Comparison of ENCODE assay signal across 19 mouse cellular contexts in the genomic region with DNA sequence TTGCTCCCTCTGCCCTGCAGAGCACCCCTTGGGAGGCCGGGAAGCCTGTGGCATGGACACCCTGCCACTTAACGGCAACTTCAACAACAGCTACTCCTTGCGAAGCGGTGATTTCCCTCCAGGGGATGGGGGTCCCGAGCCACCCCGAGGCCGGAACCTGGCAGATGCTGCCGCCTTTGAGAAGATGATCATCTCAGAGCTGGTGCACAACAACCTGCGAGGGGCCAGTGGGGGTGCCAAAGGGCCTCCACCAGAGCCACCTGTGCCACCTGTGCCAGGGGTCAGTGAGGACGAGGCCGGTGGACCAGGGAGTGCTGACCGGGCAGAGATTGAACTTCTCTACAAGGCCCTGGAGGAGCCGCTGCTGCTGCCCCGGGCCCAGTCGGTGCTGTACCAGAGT. TPM values are rescaled to one million over a fixed set of nuclear protein-coding genes. Genes with fewer than 3 reads are reported as not detected.
DNase-seq lines count a peak whose midpoint lies in the region; ATAC-seq and TF ChIP-seq lines count a peak whose summit lies in the region.
"Had no signal": no experiment of that assay in that cellular context is flagged by ENCODE, and none has a peak within 500 bp of the region (broad histone marks: within the 10 kb centered on the region; RNA-seq: fewer than 3 reads in every experiment).

No protein-coding gene starts in this region.

- ATAC-seq in erythroblast, adult 5-6 weeks (replicated peaks; ENCODE audit: low FRiP score, poor library complexity, severe bottlenecking), result 0 out of 2 replicates have a peak, but pooled peaks have one; percentile 9
- ATAC-seq: inflammation-experienced regulatory T-cells, adult 6 months; intestine, postnatal 0 days had no signal

- peaks cover 83% of the 10 kb centered on the region for H3K36me3 ChIP-seq in E14TG2a.4 (ENCODE audit: insufficient read depth, low read length)

- H3K4me1 ChIP-seq in E14TG2a.4 (replicated peaks; ENCODE audit: low read depth, low read length), result peaks cover 47% of the 10 kb centered on the region
- H3K4me1 ChIP-seq: embryonic facial prominence, embryonic 13.5 days; forebrain, embryonic 10.5 days; hindbrain, embryonic 12.5 days had no signal

- H3K27ac ChIP-seq in left cerebral cortex, adult 2 months, result no peak overlapping the region
- H3K27ac ChIP-seq: embryonic facial prominence, embryonic 13.5 days; forebrain, embryonic 10.5 days; gastrocnemius, adult 2 months; hindbrain, embryonic 12.5 days had no signal

- TF ChIP-seq CTCF in left cerebral cortex, adult 2 months (IDR thresholded peaks at IDR 0.05), result no peak
- no peak for TF ChIP-seq CTCF in E14TG2a.4 (conservative IDR thresholded peaks at IDR 0.05; ENCODE audit: low read length)

- H3K9me3 ChIP-seq in E14TG2a.4 (ENCODE audit: low read length), result no peaks in the 10 kb centered on the region
- H3K9me3 ChIP-seq: embryonic facial prominence, embryonic 13.5 days; forebrain, embryonic 10.5 days; G1E; heart, embryonic 12.5 days; hindbrain, embryonic 12.5 days had no signal

- H3K27me3 ChIP-seq in E14TG2a.4 (ENCODE audit: insufficient read depth, low read length), result peaks cover 1% of the 10 kb centered on the region
- H3K27me3 ChIP-seq: embryonic facial prominence, embryonic 13.5 days; heart, embryonic 12.5 days; hindbrain, embryonic 12.5 days had no signal

- intact Hi-C loops in heart, postnatal 36 days (cut with DNase I), result no loop called here
- intact Hi-C loops in left cerebral cortex, adult 2 months (cut with DNase I), result no loop called here

- no peak overlapping the region for H3K4me3 ChIP-seq in left cerebral cortex, adult 2 months
- 0 out of 2 replicates have a peak overlapping the region, but pooled peaks have one; percentile 13 for H3K4me3 ChIP-seq in E14TG2a.4 (replicated peaks; ENCODE audit: low read length)
- H3K4me3 ChIP-seq: embryonic facial prominence, embryonic 13.5 days; forebrain, embryonic 10.5 days; gastrocnemius, adult 2 months; heart, embryonic 12.5 days; hindbrain, embryonic 12.5 days had no signal

- DNase-seq in heart, adult 11 months, result peak; percentile 88
- no peak for DNase-seq in heart, postnatal 36 days
- DNase-seq in left cerebral cortex, adult 2 months (ENCODE audit: extremely low spot score in 1 of 2, low spot score in 2 of 2), result peak; percentile 11 to 13
- no peak for DNase-seq in left cerebral cortex, adult 18-20 months (ENCODE audit: low spot score in 2 of 2)
- DNase-seq in adrenal gland, postnatal 25 days, result no peak
- DNase-seq: adrenal gland, adult 8-10 months; cerebellum, adult 11 months; gastrocnemius, adult 2 months; gastrocnemius, postnatal 25 days had no signal

RNA-seq across cellular contexts. Expression of gene Gm10644, which starts 16.7 kb away (rescaled TPM):
- total RNA-seq in heart, postnatal 36 days (2021), result under 1 TPM; 0.92 to 0.95 TPM
- under 1 TPM; 0.44 to 0.63 TPM for total RNA-seq in left cerebral cortex, adult 2 months (2021)
- total RNA-seq in left cerebral cortex, adult 18-20 months (2021), result under 1 TPM; 0.53 to 0.66 TPM
- not detected in 2 replicates for total RNA-seq in erythroblast, adult 5-6 weeks (2015; ENCODE audit: low replicate concordance)
- total RNA-seq in erythroblast, adult 5-6 weeks (2017; ENCODE audit: low replicate concordance), result not detected in 2 replicates
- 2.1 and 3.2 TPM in 2 replicates for total RNA-seq in adrenal gland, postnatal 25 days (2021)
- total RNA-seq: granulocyte monocyte progenitor cell, adult 5-6 weeks had no signal

RNA-seq across cellular contexts. Expression of gene Asf1b, which starts 17.0 kb away (rescaled TPM):
- total RNA-seq in heart, postnatal 36 days (2021), result 1 to 10 TPM; 1.2 to 2.4 TPM
- total RNA-seq in left cerebral cortex, adult 2 months (2021), result under 1 TPM; 0.35 to 0.66 TPM
- total RNA-seq in left cerebral cortex, adult 18-20 months (2021), result under 1 TPM; 0.37 to 0.42 TPM
- 23.1 and 32.4 TPM in 2 replicates for total RNA-seq in erythroblast, adult 5-6 weeks (2015; ENCODE audit: low replicate concordance)
- total RNA-seq in erythroblast, adult 5-6 weeks (2017; ENCODE audit: low replicate concordance), result 26.2 and 32.8 TPM in 2 replicates
- total RNA-seq in adrenal gland, postnatal 25 days (2021), result 6.0 and 7.2 TPM in 2 replicates

RNA-seq across cellular contexts. Expression of gene Prkaca, which starts 34.5 kb away (rescaled TPM):
- total RNA-seq in heart, postnatal 36 days (2021), result 100 to 1,000 TPM; 336 to 360 TPM
- total RNA-seq in left cerebral cortex, adult 2 months (2021), result 100 to 1,000 TPM; 236 to 250 TPM
- 100 to 1,000 TPM; 259 to 269 TPM for total RNA-seq in left cerebral cortex, adult 18-20 months (2021)
- 7.5 and 9.8 TPM in 2 replicates for total RNA-seq in erythroblast, adult 5-6 weeks (2015; ENCODE audit: low replicate concordance)
- total RNA-seq in erythroblast, adult 5-6 weeks (2017; ENCODE audit: low replicate concordance), result 6.7 and 7.1 TPM in 2 replicates
- total RNA-seq in adrenal gland, postnatal 25 days (2021), result 284 and 302 TPM in 2 replicates

RNA-seq across cellular contexts. Expression of gene Adgrl1, which starts 38.4 kb away (rescaled TPM):
- 10 to 100 TPM; 13.9 to 15.0 TPM for total RNA-seq in heart, postnatal 36 days (2021)
- 100 to 1,000 TPM; 397 to 418 TPM for total RNA-seq in left cerebral cortex, adult 2 months (2021)
- 100 to 1,000 TPM; 348 to 367 TPM for total RNA-seq in left cerebral cortex, adult 18-20 months (2021)
- 0.58 and 1.7 TPM in 2 replicates for total RNA-seq in erythroblast, adult 5-6 weeks (2015; ENCODE audit: low replicate concordance)
- total RNA-seq in erythroblast, adult 5-6 weeks (2017; ENCODE audit: low replicate concordance), result 0.09 and 0.14 TPM in 2 replicates
- total RNA-seq in adrenal gland, postnatal 25 days (2021), result 73.5 and 114 TPM in 2 replicates

RNA-seq across cellular contexts. Expression of gene Samd1, which starts 59.1 kb away (rescaled TPM):
- 10 to 100 TPM; 27.3 to 33.1 TPM for total RNA-seq in heart, postnatal 36 days (2021)
- total RNA-seq in left cerebral cortex, adult 2 months (2021), result 10 to 100 TPM; 39.3 to 43.7 TPM
- total RNA-seq in left cerebral cortex, adult 18-20 months (2021), result 10 to 100 TPM; 45.1 to 45.4 TPM
- total RNA-seq in erythroblast, adult 5-6 weeks (2015; ENCODE audit: low replicate concordance), result 14.8 and 33.2 TPM in 2 replicates
- total RNA-seq in erythroblast, adult 5-6 weeks (2017; ENCODE audit: low replicate concordance), result 32.5 and 36.0 TPM in 2 replicates
- 44.8 and 49.8 TPM in 2 replicates for total RNA-seq in adrenal gland, postnatal 25 days (2021)

Comparison
In these comparisons a context has a peak if more than half of its experiments do, and no peak if none do; other contexts are left out.
1. DNase-seq: peak in heart, adult 11 months (single experiment) and left cerebral cortex, adult 2 months (2 of 2); none in heart, postnatal 36 days (0 of 2), left cerebral cortex, adult 18-20 months (0 of 2) and adrenal gland, postnatal 25 days (single experiment).
2. RNA of gene Prkaca, which starts 34.5 kb away (total RNA-seq): 336 to 360 TPM in heart, postnatal 36 days, 284 to 302 TPM in adrenal gland, postnatal 25 days, 259 to 269 TPM in left cerebral cortex, adult 18-20 months and 236 to 250 TPM in left cerebral cortex, adult 2 months; 6.7 to 9.8 TPM in erythroblast, adult 5-6 weeks; every median in the first group is over 10 times any median in the second.